Mouse (Mus musculus) thymus, postnatal 4 days (tissue): ENCODE measurements at regions not wholly inside any gene's neighbourhood (a gene's known extent, or its start where the extent isn't known, plus 50 kb on each side); places are given as distances from the start of the nearest gene placed in this dataset.

Experiments
- DNase-seq: peaks from one replicate; pipeline ENCODE4 v3.0.0; 2021

DNA sequence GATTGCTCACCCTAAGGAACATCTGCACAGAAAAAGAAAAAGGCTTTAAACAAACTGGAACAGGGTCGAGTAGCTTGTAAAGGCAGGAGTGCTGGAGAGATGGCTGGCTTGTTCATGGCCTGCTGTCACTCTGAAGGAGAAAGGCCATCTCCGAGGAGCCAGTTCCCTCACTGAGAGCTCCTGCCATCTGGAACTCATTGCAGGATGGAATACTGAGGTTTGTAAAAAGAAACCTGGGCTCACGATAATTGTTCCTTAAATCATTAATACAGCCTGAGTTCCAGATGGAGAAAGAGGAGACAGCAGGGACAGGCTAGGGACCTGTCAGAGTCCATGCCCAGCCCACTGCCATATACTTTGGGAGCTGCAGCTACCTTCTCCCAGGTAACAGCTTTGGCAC lies 100.8 kb upstream of the Gm12830 start:
- DNase-seq = no peak

DNA sequence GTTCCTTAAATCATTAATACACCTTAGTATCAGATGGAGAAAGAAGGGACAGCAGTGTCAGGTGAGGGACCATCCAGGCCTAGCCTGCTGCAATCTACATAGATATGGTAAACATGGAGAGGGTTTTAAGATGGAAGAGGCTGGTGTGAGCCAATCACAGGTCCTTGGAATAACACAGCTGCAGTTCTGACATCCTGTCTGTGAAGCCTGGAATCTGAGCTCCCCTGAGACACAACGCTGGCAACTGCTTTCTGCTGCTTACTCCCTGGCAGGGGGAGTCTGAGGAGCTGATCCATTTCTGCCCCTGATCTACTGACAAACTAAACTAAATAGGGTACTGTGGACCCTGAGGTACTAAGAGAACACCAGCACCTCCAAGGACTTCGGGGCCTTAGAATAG lies 100.1 kb upstream of the Gm12830 start:
- no peak for DNase-seq

DNA sequence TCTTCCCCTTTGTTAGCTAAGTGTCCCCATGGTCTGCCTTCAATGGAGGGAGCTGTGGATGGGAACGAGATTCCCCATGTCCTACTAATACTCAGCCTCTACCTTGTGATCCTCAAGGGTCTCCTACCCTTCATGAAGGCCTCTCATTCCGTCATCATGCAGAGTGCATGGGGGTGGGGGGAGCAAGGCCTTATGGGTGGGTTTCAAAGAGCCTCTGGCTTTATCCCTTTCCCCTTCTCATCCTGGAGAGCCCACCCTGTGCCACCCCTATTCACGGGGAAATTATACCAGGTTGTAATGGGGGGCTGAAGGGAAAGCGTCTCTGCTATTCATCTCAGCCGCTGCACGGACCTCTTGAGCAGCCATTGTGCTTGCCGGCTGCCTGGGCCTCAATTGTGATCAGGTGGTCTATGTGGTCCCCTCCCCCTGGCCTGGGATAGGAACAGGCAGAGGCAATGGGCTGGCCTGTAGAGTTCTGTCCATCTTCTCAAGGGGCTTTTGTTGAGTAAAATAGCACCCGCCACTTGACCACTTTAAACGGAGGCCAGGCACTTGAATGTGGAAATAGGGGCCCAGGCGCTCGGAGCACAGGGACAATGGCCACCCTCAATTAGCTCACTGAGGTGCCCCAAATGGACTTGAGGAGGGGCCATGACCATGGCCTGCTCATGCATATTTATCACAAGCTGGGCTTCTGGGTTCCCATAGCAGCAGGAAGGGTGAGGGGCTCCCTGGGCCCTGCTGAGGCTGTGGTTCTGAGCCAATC lies 93.1 kb upstream of the Gm12830 start:
- no peak for DNase-seq

GRCm38 (mm10) chr4:114733256-114734004 lies 88.1 kb upstream of the Gm12830 start:
- no peak for DNase-seq

DNA sequence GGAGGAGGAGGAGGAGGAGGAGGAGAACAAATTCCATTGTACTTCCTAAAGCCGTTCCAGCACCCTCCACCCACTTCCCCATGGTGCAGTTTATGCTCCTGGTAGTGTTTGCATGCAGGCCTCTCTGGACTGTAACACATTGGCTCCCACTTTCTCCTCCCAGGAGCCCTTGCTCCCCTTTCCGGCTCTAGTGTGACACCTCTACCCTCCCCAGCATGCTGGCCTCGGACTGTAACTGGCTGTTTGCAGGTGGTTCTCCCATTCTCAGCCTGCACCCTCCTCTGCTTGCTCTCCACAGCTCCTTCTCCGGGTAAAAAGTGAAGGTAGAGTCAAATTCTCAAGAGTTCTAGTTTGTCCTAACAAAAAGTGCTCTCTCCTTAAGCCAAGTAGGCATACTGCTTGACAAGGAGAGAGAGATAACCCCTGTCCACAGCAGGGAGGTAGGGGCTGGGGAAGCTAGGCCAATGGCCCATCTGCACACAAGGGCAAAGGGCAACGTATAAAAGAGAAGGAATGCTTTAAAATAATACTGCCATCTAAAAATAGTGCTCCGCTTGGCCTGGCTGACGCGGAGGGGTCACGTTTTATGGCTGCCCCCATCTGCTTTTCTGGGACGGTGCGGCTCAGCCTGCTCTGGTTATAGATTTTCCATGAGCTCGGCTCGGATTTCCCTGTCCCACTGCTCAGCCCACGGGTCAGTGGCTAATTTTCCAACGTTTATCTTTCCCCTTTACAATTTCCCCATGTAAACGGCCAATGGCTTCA lies 82.4 kb upstream of the Gm12830 start:
- no peak for DNase-seq

DNA sequence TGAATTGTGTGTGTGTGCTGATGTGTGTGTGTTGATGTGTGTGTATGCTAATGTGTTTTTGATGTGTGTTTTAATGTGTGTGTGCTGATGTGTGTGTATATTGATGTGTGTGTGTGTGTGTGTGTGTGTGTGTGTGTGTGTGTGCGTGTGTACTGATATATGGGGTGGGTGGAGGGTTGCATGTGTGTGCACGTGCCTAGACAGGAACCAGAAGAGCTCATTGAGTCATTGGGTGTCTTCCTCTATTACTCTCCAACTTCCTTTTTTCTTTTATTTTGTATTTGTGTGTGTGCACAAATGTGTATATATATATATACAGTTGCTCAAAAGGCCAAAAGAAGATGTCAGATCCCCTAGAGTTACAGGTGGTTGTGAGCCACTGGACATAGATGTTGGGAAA lies 73.4 kb upstream of the Gm12830 start:
- no peak for DNase-seq

- no peak for DNase-seq
These were observed 61.7 kb upstream of the Gm12830 start for GRCm38 (mm10) chr4:114759837-114760236.

DNA sequence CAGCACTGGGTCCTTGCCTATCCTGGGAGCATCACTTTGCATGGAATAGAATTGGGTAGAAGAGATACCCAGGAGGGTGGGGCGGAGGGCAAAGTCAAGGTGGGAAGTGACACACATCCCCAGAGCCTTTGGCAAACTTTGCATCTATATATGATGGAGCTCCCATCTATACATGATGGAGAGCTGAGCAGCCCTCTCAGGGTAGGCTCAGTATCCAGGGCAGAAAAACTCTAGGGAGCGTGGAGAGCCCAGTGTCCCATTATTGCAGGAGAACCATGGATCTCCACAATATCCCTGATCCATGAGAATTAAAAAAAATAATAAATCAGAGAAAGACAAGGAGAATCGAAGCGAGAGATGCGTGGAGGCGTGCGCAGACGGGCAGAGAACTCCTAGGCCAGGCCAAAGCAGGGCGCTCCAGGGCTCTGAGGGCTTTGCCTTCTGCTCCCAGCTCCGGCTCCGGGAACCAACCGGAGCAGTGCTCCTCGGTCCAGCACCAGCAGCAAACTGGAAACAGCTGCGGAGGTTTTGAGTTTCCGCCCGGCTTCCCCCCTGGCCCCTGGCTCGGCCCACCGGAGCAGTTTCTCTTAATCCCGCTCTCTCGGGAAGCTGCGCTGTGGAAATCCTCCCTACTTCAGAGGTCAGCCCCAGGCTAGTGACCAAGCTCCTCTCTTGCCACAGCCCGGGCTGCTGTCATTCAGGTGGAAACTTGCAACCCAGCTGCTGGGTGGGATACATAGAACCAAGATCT lies 54.7 kb upstream of the Gm12830 start:
- no peak for DNase-seq
